Mouse (Mus musculus) layer of hippocampus, adult 9-11 months (tissue): ENCODE measurements around the gene Lcn5.
"Not testable (repeated sequence)": the region's sequence is repeated elsewhere in the genome, so short reads cannot be mapped to it uniquely, and the experiment has no call there.

Experiments
- DNase-seq: peaks from one replicate; pipeline ENCODE4 v3.0.0; 2022

Lcn5 gene

GRCm38 (mm10) chr2:25682426-25682825, 24.7 kb downstream of the Lcn5 start, which contains the start of gene Lcn10:
Gene Lcn10, plus strand, starts transcription at chr2:25682726.
- no peak for DNase-seq

GRCm38 (mm10) chr2:25686941-25687340, 29.2 kb downstream of the Lcn5 start:
- DNase-seq: no peak

- peak; percentile 28 for DNase-seq
Observed at GRCm38 (mm10) chr2:25694605-25695004, 36.9 kb downstream of the Lcn5 start.

- no peak for DNase-seq
Observed at GRCm38 (mm10) chr2:25696951-25697350, 39.2 kb downstream of the Lcn5 start.

GRCm38 (mm10) chr2:25698696-25699095, 40.9 kb downstream of the Lcn5 start:
- DNase-seq: no peak

- DNase-seq: not testable (repeated sequence)
Observed at GRCm38 (mm10) chr2:25699743-25700142, 42.0 kb downstream of the Lcn5 start, which contains the start of gene Obp2a. Gene Obp2a, plus strand, starts transcription at chr2:25700043.

GRCm38 (mm10) chr2:25701001-25701400, 43.2 kb downstream of the Lcn5 start:
- no peak for DNase-seq

GRCm38 (mm10) chr2:25703706-25704105, 46.0 kb downstream of the Lcn5 start:
- no peak for DNase-seq

- peak; percentile 91 for DNase-seq
Observed at GRCm38 (mm10) chr2:25706643-25707481, 49.1 kb downstream of the Lcn5 start, which contains the start of gene Bmyc. Gene Bmyc, plus strand, starts transcription at chr2:25706739.

- peak; percentile 53 for DNase-seq
Observed at GRCm38 (mm10) chr2:25708121-25708520, 50.4 kb downstream of the Lcn5 start.

GRCm38 (mm10) chr2:25709056-25709455, 51.3 kb downstream of the Lcn5 start:
- DNase-seq: not testable (repeated sequence)

GRCm38 (mm10) chr2:25709791-25710190, 52.0 kb downstream of the Lcn5 start:
- not testable (repeated sequence) for DNase-seq
